Mouse (Mus musculus) embryonic facial prominence, embryonic 14.5 days (tissue): ENCODE results near the gene Prkar2a. TPM values are rescaled to one million over a fixed set of nuclear protein-coding genes. Genes with fewer than 3 reads are reported as not detected.

Experiments
- ATAC-seq: fragments of 200-750 bp; cut with Nextera tagmentation; 2 replicates; pipeline ENCODE4 v1.8.0; 2017; ENCODE audit warnings: low read depth, moderate number of reproducible peaks, moderate TSS enrichment
- DNase-seq: peaks from one replicate; pipeline ENCODE4 v3.0.0-alpha.2; 2015; ENCODE audit warnings: low spot score
- H3K27ac ChIP-seq: fragments of 300-500 bp; sonication (generic); replicated peaks from 2 replicates; pipeline ENCODE4 v1.5.1; 2014; ENCODE audit warnings: low read depth, mild to moderate bottlenecking, low read length, moderate library complexity
- H3K27me3 ChIP-seq: fragments of 300-500 bp; sonication (generic); replicated peaks from 2 replicates; pipeline ENCODE4 v1.6.1; 2014; ENCODE audit warnings: low read length; ENCODE audit not compliant: control insufficient read depth, insufficient read depth
- H3K36me3 ChIP-seq: fragments of 300-500 bp; sonication (generic); 2 replicates; pipeline ENCODE4 v1.6.1; 2014; ENCODE audit warnings: low read length, mixed read lengths; ENCODE audit not compliant: control insufficient read depth, insufficient read depth
- H3K4me1 ChIP-seq: fragments of 300-500 bp; sonication (generic); 2 replicates; pipeline ENCODE4 v1.6.1; 2014; ENCODE audit warnings: antibody characterized with exemption, low read length; ENCODE audit not compliant: control insufficient read depth, insufficient read depth
- H3K4me2 ChIP-seq: fragments of 300-500 bp; sonication (generic); 2 replicates; pipeline ENCODE4 v1.6.1; 2014; ENCODE audit warnings: low read depth, mild to moderate bottlenecking, low read length, moderate library complexity, mixed read lengths
- H3K4me3 ChIP-seq: fragments of 300-500 bp; sonication (generic); 2 replicates; pipeline ENCODE4 v1.5.1; 2014; ENCODE audit warnings: low read depth, mild to moderate bottlenecking, low read length
- H3K9ac ChIP-seq: fragments of 300-500 bp; sonication (generic); 2 replicates; pipeline ENCODE4 v1.6.1; 2014; ENCODE audit warnings: low read depth, mild to moderate bottlenecking, low read length, moderate library complexity, mixed read lengths
- H3K9me3 ChIP-seq: fragments of 300-500 bp; sonication (generic); 2 replicates; pipeline ENCODE4 v1.6.1; 2016; ENCODE audit warnings: low read length; ENCODE audit not compliant: control insufficient read depth
- WGBS: fragments of 180-500 bp; shearing (Covaris S2); extraction: QIAGEN DNeasy Blood & Tissue Kit; methylation state at CpG from one replicate; pipeline ENCODE4 v1.1.7; 2014; 5-methylcytosine and 5-hydroxymethylcytosine counted together
- polyA plus RNA-seq: library from polyadenylated mRNA; unstranded; fragments of >200 nt; fragmentation: Nextera tagmentation; extraction: Ambion mirVana; gene quantifications from 2 replicates; pipeline ENCODE4 v1.2.1, GENCODE M21; 2014

The Prkar2a gene
- polyA plus RNA-seq, 1 experiment from 2014 or later, result 36.0 TPM

DNA sequence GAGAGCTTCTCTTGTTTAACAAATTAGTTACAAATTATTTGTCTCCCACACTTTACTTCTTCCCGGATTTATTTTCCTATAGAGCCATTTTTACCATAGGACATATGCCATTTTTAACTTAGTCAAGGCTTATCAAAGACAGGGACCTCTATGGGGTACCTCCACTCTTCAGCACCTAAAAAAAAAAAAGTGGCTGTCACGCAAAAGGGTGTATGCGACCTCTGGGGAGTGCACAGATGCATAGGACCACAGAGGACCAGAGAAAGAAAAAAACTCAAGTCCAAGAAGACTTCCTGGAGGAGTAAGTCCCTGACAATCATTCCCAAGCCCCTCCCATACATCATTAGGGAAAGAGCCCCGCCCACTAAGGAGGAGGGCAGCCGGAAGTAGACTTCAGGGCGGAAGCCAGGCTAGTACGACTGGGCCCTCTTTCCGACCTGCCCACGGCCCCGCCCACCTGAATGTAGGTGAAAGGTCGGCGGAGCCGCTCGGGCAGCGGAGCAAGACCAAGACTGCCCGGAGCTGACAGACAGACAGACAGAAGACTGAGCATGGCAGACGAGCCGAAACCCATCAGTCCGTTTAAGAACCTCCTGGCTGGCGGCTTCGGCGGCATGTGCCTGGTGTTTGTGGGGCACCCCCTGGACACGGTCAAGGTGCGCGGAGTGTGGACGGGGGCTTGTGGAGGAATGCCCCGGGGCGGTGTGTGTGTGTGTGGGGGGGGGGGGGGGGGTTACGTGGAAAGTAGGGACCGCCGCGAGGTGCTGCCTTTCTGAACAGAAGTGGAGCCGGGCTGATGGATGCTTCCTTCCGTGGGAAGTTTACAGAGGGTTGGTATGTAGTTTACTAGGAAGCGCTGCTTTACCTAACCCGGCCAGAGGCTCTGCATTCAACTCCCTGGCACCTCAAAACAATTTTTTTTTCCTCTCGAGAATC lies 27.2 kb upstream of the Prkar2a start, which contains the start of gene Slc25a20:
Gene Slc25a20, plus strand, starts transcription at position 412 of the 936 bp plus-strand sequence.
- peak; percentile 92 for DNase-seq
- Histone ChIP-seq H3K27me3 (no peaks in the 10 kb centered on the region), H3K27ac (no peak within 1 kb of the TSS), H3K4me1 (peaks cover 4% of the 10 kb centered on the region; the same call in 1 of the 2 replicates), H3K9me3 (no peaks in the 10 kb centered on the region), H3K9ac (peak within 1 kb of the TSS; percentile 65), H3K36me3 (no peaks in the 10 kb centered on the region), H3K4me3 (peak within 1 kb of the TSS; percentile 72), H3K4me2 (peak within 1 kb of the TSS; percentile 61)
- peak; percentile 94 for ATAC-seq
- WGBS, result 4% methylated on average over 21 of the region's 37 CpGs

DNA sequence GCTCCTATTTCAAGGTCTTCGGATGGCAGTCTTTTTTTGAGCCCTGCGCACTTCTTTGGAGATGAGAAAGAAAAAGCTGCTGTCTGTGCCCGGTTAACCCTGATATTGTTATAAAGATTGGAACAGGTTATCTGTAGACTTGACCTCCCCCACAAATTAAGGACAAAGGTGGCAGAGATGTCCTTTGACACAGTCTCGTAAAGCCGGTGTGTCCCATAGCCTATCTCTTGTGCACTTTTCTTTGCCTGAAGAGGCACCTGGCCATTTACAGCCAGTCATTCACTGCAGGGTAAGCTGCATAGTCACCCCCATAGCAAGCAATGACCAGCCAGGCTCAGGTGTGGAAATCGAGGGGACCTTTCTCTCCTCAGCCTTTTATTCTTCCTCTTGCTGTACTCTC lies 26.5 kb upstream of the Prkar2a start:
- no peak overlapping the region for H3K27ac ChIP-seq
- H3K36me3 ChIP-seq, result no peaks in the 10 kb centered on the region
- peak overlapping the region; percentile 61 for H3K4me2 ChIP-seq
- H3K9ac ChIP-seq, result peak overlapping the region; percentile 65
- H3K4me1 ChIP-seq, result peaks cover 4% of the 10 kb centered on the region; the same call in 1 of the 2 replicates
- no peaks in the 10 kb centered on the region for H3K9me3 ChIP-seq
- ATAC-seq, result no peak
- 44% methylated on average over 6 of the region's 6 CpGs for WGBS
- peak overlapping the region; percentile 72 for H3K4me3 ChIP-seq
- no peaks in the 10 kb centered on the region for H3K27me3 ChIP-seq
- DNase-seq, result no peak

- DNase-seq (peak; percentile 24), ATAC-seq (no peak)
- H3K9ac ChIP-seq, result no peak overlapping the region
- no peaks in the 10 kb centered on the region for H3K4me1 ChIP-seq
- H3K4me2 ChIP-seq, result no peak overlapping the region
- H3K27me3 ChIP-seq, result no peaks in the 10 kb centered on the region
- WGBS, result 54% methylated on average over 8 of the region's 8 CpGs
- H3K4me3 ChIP-seq, result no peak overlapping the region
- H3K27ac ChIP-seq, result no peak overlapping the region
- H3K9me3 ChIP-seq, result peaks cover 5% of the 10 kb centered on the region; the same call in 1 of the 2 replicates
- peaks cover 26% of the 10 kb centered on the region for H3K36me3 ChIP-seq
These were observed 19.2 kb upstream of the Prkar2a start for GRCm38 (mm10) chr9:108669875-108670274.

- H3K36me3 ChIP-seq, result peaks cover 39% of the 10 kb centered on the region
These were observed 16.0 kb upstream of the Prkar2a start for GRCm38 (mm10) chr9:108673151-108673550.

GRCm38 (mm10) chr9:108680026-108680425 lies 9.1 kb upstream of the Prkar2a start:
- no peak overlapping the region for H3K27ac ChIP-seq
- no peak overlapping the region for H3K4me2 ChIP-seq
- WGBS, result 91% methylated on average over 15 of the region's 15 CpGs
- no peak overlapping the region for H3K4me3 ChIP-seq
- no peaks in the 10 kb centered on the region for H3K27me3 ChIP-seq
- H3K9me3 ChIP-seq, result no peaks in the 10 kb centered on the region
- ATAC-seq (no peak), DNase-seq (no peak)
- no peak overlapping the region for H3K9ac ChIP-seq
- H3K36me3 ChIP-seq, result peaks cover 65% of the 10 kb centered on the region
- no peaks in the 10 kb centered on the region for H3K4me1 ChIP-seq

More at GRCm38 (mm10) chr9:108673151-108673550, 16.0 kb upstream of the Prkar2a start:
- Histone ChIP-seq H3K4me1 (no peaks in the 10 kb centered on the region), H3K9ac (no peak overlapping the region), H3K27ac (no peak overlapping the region), H3K4me2 (no peak overlapping the region), H3K9me3 (peaks cover 5% of the 10 kb centered on the region; the same call in 1 of the 2 replicates), H3K4me3 (no peak overlapping the region), H3K27me3 (no peaks in the 10 kb centered on the region)
- DNase-seq, result no peak
- 54% methylated on average over 2 of the region's 2 CpGs for WGBS
- no peak for ATAC-seq

- Histone ChIP-seq H3K27me3 (no peaks in the 10 kb centered on the region), H3K9ac (no peak overlapping the region), H3K4me3 (no peak overlapping the region), H3K4me2 (no peak overlapping the region), H3K4me1 (no peaks in the 10 kb centered on the region), H3K9me3 (no peaks in the 10 kb centered on the region), H3K36me3 (peaks cover 31% of the 10 kb centered on the region; the same call in 1 of the 2 replicates), H3K27ac (no peak overlapping the region)
- peak; percentile 62 for DNase-seq
- peak; percentile 35 for ATAC-seq
- 33% methylated on average over 4 of the region's 4 CpGs for WGBS
These were observed 2.6 kb upstream of the Prkar2a start for GRCm38 (mm10) chr9:108686475-108686887.

DNA sequence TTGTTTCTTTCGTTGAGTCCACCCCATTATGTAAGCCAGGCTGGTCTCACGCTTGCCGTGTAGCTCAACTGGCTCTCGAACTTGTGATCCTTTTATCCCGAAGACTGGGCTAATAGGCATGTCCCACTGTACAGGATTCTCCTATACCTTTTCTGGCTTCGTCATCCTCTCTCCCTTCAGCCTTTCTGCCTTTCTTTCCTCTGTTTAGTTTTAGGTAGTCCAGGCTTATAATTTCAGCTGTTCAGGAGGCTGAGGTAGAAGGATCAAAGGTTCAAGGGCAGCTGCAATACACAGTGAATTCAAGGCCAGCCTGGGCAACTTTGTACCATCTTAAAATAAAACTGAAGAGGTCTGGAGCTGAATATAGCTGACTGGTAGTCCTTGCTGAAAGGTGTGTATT lies 1.9 kb upstream of the Prkar2a start:
- H3K36me3 ChIP-seq, result peaks cover 29% of the 10 kb centered on the region; the same call in 1 of the 2 replicates
- H3K4me3 ChIP-seq, result no peak overlapping the region
- no peak overlapping the region for H3K27ac ChIP-seq
- no peak overlapping the region for H3K9ac ChIP-seq
- no peaks in the 10 kb centered on the region for H3K4me1 ChIP-seq
- ATAC-seq (no peak), DNase-seq (no peak)
- no peak overlapping the region for H3K4me2 ChIP-seq
- no peaks in the 10 kb centered on the region for H3K9me3 ChIP-seq
- no peaks in the 10 kb centered on the region for H3K27me3 ChIP-seq
- WGBS, result 82% methylated on average over 6 of the region's 6 CpGs

GRCm38 (mm10) chr9:108687686-108688085 lies 1.4 kb upstream of the Prkar2a start:
- peaks cover 24% of the 10 kb centered on the region; the same call in 1 of the 2 replicates for H3K36me3 ChIP-seq
- DNase-seq (no peak), ATAC-seq (no peak)
- no peaks in the 10 kb centered on the region for H3K9me3 ChIP-seq
- no peaks in the 10 kb centered on the region for H3K4me1 ChIP-seq
- no peak overlapping the region for H3K4me3 ChIP-seq
- no peak overlapping the region for H3K4me2 ChIP-seq
- no peak overlapping the region for H3K9ac ChIP-seq
- WGBS, result 71% methylated on average over 2 of the region's 2 CpGs
- no peak overlapping the region for H3K27ac ChIP-seq
- H3K27me3 ChIP-seq, result no peaks in the 10 kb centered on the region
